Mouse (Mus musculus) limb, embryonic 11.5 days (tissue): ENCODE measurements at regions not wholly inside any gene's neighbourhood (a gene's known extent, or its start where the extent isn't known, plus 50 kb on each side); places are given as distances from the start of the nearest gene placed in this dataset.

Source experiments
- ATAC-seq: fragments of 200-750 bp; cut with Nextera tagmentation; 2 replicates; pipeline ENCODE4 v1.8.0; 2017; ENCODE audit warnings: low read depth; ENCODE audit not compliant: insufficient number of reproducible peaks, low FRiP score, low TSS enrichment
- DNase-seq: peaks from one replicate; pipeline ENCODE4 v3.0.0-alpha.2; 2015; ENCODE audit warnings: low spot score
- H3K27ac ChIP-seq: fragments of 300-500 bp; sonication (generic); replicated peaks from 2 replicates; pipeline ENCODE4 v1.5.1; 2014; ENCODE audit warnings: low read depth, mild to moderate bottlenecking, low read length
- H3K27me3 ChIP-seq: fragments of 300-500 bp; sonication (generic); 2 replicates; pipeline ENCODE4 v1.6.1; 2014; ENCODE audit warnings: mild to moderate bottlenecking, low read length, mixed read lengths; ENCODE audit not compliant: control insufficient read depth, insufficient read depth
- H3K36me3 ChIP-seq: fragments of 300-500 bp; sonication (generic); 2 replicates; pipeline ENCODE4 v1.6.1; 2014; ENCODE audit warnings: mild to moderate bottlenecking, low read length, moderate library complexity, mixed read lengths; ENCODE audit not compliant: control insufficient read depth, insufficient read depth
- H3K4me1 ChIP-seq: fragments of 300-500 bp; sonication (generic); 2 replicates; pipeline ENCODE4 v1.6.1; 2014; ENCODE audit warnings: low read length, mixed read lengths; ENCODE audit not compliant: control insufficient read depth, insufficient read depth
- H3K4me2 ChIP-seq: fragments of 300-500 bp; sonication (generic); 2 replicates; pipeline ENCODE4 v1.6.1; 2014; ENCODE audit warnings: low read depth, mild to moderate bottlenecking, moderate library complexity; ENCODE audit not compliant: severe bottlenecking
- H3K4me3 ChIP-seq: fragments of 300-500 bp; sonication (generic); 2 replicates; pipeline ENCODE4 v1.5.1; 2014; ENCODE audit warnings: low read depth, low read length
- H3K9ac ChIP-seq: fragments of 300-500 bp; sonication (generic); 2 replicates; pipeline ENCODE4 v1.6.1; 2014; ENCODE audit warnings: mild to moderate bottlenecking, low read length
- H3K9me3 ChIP-seq: fragments of 300-500 bp; sonication (generic); 2 replicates; pipeline ENCODE4 v1.6.1; 2016; ENCODE audit warnings: low read length; ENCODE audit not compliant: control insufficient read depth
- WGBS: fragments of 180-500 bp; shearing (Covaris S2); extraction: QIAGEN DNeasy Blood & Tissue Kit; methylation state at CpG from one replicate; pipeline ENCODE4 v1.1.7; 2014; 5-methylcytosine and 5-hydroxymethylcytosine counted together

- 82% methylated on average over 6 of the region's 6 CpGs for WGBS
- no peaks in the 10 kb centered on the region for H3K27me3 ChIP-seq
- H3K4me1 ChIP-seq = no peaks in the 10 kb centered on the region
- no peaks in the 10 kb centered on the region for H3K36me3 ChIP-seq
- no peak overlapping the region for H3K27ac ChIP-seq
- no peak for ATAC-seq
- no peak overlapping the region for H3K4me3 ChIP-seq
- H3K9ac ChIP-seq = no peak overlapping the region
- H3K9me3 ChIP-seq = no peaks in the 10 kb centered on the region
- DNase-seq = no peak
- no peak overlapping the region for H3K4me2 ChIP-seq
Observed at GRCm38 (mm10) chr11:112552838-112553237, 229.2 kb upstream of the Sox9 start.

GRCm38 (mm10) chr11:112563027-112563426 lies 219.0 kb upstream of the Sox9 start:
- Histone ChIP-seq H3K9ac (no peak overlapping the region), H3K9me3 (no peaks in the 10 kb centered on the region; the same call in 1 of the 2 replicates), H3K4me1 (no peaks in the 10 kb centered on the region), H3K4me2 (no peak overlapping the region), H3K27me3 (no peaks in the 10 kb centered on the region), H3K36me3 (no peaks in the 10 kb centered on the region), H3K27ac (no peak overlapping the region), H3K4me3 (no peak overlapping the region)
- ATAC-seq = 0 out of 2 replicates have a peak, but pooled peaks have one; percentile 60
- peak; percentile 41 for DNase-seq
- WGBS = 19% methylated on average over 9 of the region's 9 CpGs

DNA sequence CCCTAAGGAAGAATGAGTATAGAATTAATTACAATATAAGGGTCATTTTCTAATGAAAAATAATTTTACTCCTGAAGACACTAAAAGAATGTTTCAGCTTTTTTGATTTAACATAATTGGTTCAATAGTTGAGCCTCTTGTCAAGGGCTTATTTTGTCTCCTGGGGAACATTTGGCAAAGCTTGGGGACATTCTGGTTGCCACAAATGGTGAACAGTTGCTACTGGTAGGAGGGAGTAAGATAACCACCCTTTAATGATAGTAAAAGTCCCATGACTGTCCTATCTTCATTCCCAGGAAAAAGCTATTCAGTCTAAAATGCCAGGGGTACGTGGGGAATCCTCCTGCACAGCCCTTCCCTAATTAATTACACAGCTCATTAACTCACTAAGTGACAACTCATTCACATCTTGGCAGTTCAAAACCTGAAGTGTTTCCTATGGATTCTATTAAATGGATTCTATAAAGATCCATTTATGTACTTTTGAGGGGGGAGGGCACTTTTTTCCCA lies 217.3 kb upstream of the Sox9 start:
- ATAC-seq = no peak
- Histone ChIP-seq H3K9me3 (no peaks in the 10 kb centered on the region), H3K4me2 (no peak overlapping the region), H3K36me3 (no peaks in the 10 kb centered on the region), H3K27ac (no peak overlapping the region), H3K27me3 (no peaks in the 10 kb centered on the region), H3K9ac (no peak overlapping the region), H3K4me3 (no peak overlapping the region), H3K4me1 (no peaks in the 10 kb centered on the region)
- WGBS = 19% methylated on average over 1 of the region's 1 CpGs
- DNase-seq = no peak

- Histone ChIP-seq H3K36me3 (no peaks in the 10 kb centered on the region), H3K9ac (no peak overlapping the region), H3K27me3 (no peaks in the 10 kb centered on the region), H3K4me2 (no peak overlapping the region), H3K27ac (no peak overlapping the region), H3K9me3 (no peaks in the 10 kb centered on the region), H3K4me3 (no peak overlapping the region), H3K4me1 (no peaks in the 10 kb centered on the region)
- WGBS = 84% methylated on average over 3 of the region's 3 CpGs
- DNase-seq (no peak), ATAC-seq (no peak)
Observed at GRCm38 (mm10) chr11:112566071-112566470, 216.0 kb upstream of the Sox9 start.

- ATAC-seq (no peak), DNase-seq (no peak)
- H3K27me3 ChIP-seq = no peaks in the 10 kb centered on the region
- no peak overlapping the region for H3K27ac ChIP-seq
- H3K4me1 ChIP-seq = no peaks in the 10 kb centered on the region
- no peak overlapping the region for H3K9ac ChIP-seq
- H3K9me3 ChIP-seq = no peaks in the 10 kb centered on the region
- no peaks in the 10 kb centered on the region for H3K36me3 ChIP-seq
- H3K4me2 ChIP-seq = no peak overlapping the region
- no peak overlapping the region for H3K4me3 ChIP-seq
Observed at GRCm38 (mm10) chr11:112587386-112587785, 194.6 kb upstream of the Sox9 start.

DNA sequence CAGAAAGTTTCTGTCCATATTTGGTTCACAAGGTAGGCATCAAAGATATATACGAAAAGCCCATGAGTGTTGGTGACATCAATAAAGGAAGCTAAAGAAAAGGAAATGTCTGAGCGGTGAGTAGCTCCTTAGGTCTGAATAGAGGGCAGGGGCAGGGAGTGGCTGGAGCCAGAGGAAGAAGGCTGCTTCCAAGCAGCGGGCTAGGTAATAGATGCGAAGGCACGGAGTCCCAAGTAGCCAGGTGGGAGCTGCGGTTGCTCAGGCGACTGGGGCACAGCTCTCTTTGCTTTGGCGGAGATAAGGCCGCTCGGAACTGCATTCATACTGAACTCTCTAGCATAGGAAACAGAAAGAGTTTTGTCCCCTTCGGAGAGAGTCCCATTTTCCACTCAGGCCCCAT lies 193.9 kb upstream of the Sox9 start:
- H3K4me3 ChIP-seq = no peak overlapping the region
- DNase-seq (no peak), ATAC-seq (no peak)
- no peak overlapping the region for H3K9ac ChIP-seq
- no peak overlapping the region for H3K4me2 ChIP-seq
- no peaks in the 10 kb centered on the region for H3K27me3 ChIP-seq
- no peaks in the 10 kb centered on the region for H3K4me1 ChIP-seq
- H3K36me3 ChIP-seq = no peaks in the 10 kb centered on the region
- H3K9me3 ChIP-seq = no peaks in the 10 kb centered on the region
- no peak overlapping the region for H3K27ac ChIP-seq
- whole genome bisulfite sequencing = 79% methylated on average over 11 of the region's 11 CpGs

GRCm38 (mm10) chr11:112590214-112590613 lies 191.8 kb upstream of the Sox9 start:
- no peak overlapping the region for H3K4me3 ChIP-seq
- no peak overlapping the region for H3K27ac ChIP-seq
- ATAC-seq (no peak), DNase-seq (no peak)
- no peak overlapping the region for H3K4me2 ChIP-seq
- no peaks in the 10 kb centered on the region for H3K9me3 ChIP-seq
- 96% methylated on average over 7 of the region's 7 CpGs for WGBS
- no peaks in the 10 kb centered on the region for H3K27me3 ChIP-seq
- no peaks in the 10 kb centered on the region for H3K36me3 ChIP-seq
- H3K4me1 ChIP-seq = no peaks in the 10 kb centered on the region
- no peak overlapping the region for H3K9ac ChIP-seq

DNA sequence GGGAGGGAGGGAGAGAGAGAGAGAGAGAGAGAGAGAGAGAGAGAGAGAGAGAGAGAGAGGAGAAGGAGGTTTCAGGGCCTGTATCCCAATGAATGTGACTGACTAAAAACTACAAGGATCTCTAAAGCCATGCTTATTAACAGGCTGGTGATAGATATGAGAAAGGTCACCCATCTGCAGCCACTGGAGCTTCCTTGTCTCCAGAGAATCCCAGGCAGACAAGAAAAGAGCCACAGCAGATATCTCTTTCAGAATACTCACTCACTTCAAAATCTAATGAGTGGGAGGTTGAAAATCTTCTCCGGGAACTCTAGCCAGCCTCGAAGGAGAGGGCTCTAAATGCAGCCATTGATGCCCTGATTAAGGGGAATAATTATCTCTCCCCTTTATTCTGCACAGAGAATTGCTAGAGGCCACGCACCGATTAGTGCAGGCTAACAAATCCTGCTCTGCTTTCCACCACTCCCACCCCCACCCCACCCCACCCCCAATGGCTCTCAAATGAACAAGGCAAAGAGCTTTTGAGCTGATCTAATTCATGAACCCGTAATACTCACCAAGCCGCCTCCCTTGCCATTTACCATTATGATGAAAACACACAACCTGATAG lies 189.5 kb upstream of the Sox9 start:
- H3K4me2 ChIP-seq = no peak overlapping the region
- 56% methylated on average over 6 of the region's 6 CpGs for WGBS

DNA sequence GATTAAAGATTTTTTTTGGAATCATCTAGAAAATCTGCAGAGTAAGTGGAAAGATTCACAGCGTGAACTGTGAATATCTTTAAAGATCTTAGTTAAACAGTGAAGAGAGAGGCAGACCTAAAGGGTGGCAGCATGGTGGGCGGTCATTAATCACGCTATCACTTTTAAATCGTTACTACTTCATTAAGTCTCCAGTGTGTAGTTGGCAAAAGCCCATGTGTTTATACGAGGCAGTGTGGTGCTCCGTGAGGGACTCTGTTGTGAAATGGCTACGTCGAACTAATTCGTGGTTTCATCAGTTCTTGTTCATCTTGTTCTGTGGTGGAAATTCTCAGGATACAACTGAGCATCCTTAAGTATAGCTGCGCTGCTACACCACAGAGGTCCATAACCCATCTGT lies 188.2 kb upstream of the Sox9 start:
- H3K4me1 ChIP-seq = peaks cover 3% of the 10 kb centered on the region; the same call in 1 of the 2 replicates
- ATAC-seq = no peak
- 54% methylated on average over 10 of the region's 10 CpGs for WGBS

More for the DNA sequence above, 189.5 kb upstream of the Sox9 start:
- Histone ChIP-seq H3K27me3 (no peaks in the 10 kb centered on the region), H3K9ac (no peak overlapping the region), H3K4me3 (no peak overlapping the region), H3K9me3 (no peaks in the 10 kb centered on the region), H3K36me3 (no peaks in the 10 kb centered on the region), H3K4me1 (no peaks in the 10 kb centered on the region), H3K27ac (no peak overlapping the region)
- DNase-seq (no peak), ATAC-seq (no peak)

More for the DNA sequence above, 188.2 kb upstream of the Sox9 start:
- no peak overlapping the region for H3K4me3 ChIP-seq
- H3K4me2 ChIP-seq = no peak overlapping the region
- H3K9me3 ChIP-seq = no peaks in the 10 kb centered on the region
- no peak for DNase-seq
- no peaks in the 10 kb centered on the region for H3K27me3 ChIP-seq
- H3K27ac ChIP-seq = no peak overlapping the region
- no peaks in the 10 kb centered on the region for H3K36me3 ChIP-seq
- no peak overlapping the region for H3K9ac ChIP-seq
